Mouse (Mus musculus): ENCODE data around the gene Mdc1. TPM values are rescaled to one million over a fixed set of nuclear protein-coding genes. Genes with fewer than 3 reads are reported as not detected.

Gene Mdc1
- polyA plus RNA-seq, 1 experiment from 2014 or later: 27.2 TPM

DNA sequence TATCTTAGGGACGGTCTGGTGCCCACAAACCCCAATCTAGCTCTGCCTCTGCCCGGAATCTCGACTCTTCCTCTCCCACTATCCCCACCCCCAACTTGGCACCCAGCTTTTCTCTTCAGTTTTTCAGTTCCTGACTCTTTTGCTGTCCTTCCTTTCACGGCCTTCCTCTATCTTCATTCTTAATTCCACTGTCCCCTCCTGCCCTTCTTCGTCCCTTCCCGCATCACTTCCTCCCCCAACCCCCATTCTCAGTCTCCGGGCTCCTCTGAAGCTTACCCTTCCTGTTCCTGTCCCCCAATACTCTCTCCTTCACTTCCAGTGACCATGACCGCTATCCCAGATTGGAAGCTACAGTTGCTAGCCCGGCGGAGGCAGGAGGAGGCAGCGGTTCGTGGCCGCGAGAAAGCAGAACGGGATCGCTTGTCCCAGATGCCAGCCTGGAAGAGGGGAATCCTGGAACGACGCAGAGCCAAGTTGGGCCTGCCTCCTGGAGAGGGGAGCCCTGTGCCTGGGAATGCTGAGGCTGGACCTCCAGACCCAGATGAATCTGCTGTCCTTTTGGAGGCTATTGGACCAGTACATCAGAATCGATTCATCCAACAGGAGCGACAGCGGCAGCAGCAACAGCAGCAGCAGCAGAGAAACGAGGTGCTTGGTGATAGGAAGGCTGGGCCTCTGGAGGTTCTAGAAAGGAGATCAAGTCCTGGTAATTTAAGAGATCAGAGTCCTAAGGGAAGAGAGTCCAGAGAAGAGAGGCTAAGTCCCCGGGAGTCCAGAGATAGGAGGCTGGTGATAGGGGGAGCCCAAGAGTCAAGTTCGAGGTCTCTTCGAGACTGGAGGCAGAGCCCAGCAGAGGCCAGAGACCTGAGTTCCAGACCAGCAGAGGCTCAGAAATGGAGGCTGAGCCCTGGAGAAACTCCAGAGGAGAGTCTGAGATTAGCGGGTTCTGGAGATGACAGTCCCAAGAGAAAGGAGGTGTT is 25.9 kb downstream of the Mdc1 start:
- Histone ChIP-seq H3K4me2 (ENCODE audit: low read depth, low read length, severe bottlenecking) (peak overlapping the region; percentile 95), H3K36me3 (ENCODE audit: control insufficient read depth, insufficient read depth, low read length) (peaks cover 5% of the 10 kb centered on the region; the same call in 1 of the 2 replicates), H3K9me3 (ENCODE audit: control insufficient read depth, low read length) (peaks cover 2% of the 10 kb centered on the region; the same call in 1 of the 2 replicates), H3K4me3 (ENCODE audit: low read depth, low read length) (peak overlapping the region; percentile 67), H3K27me3 (ENCODE audit: control insufficient read depth, insufficient read depth, low read length) (no peaks in the 10 kb centered on the region), H3K9ac (ENCODE audit: low read length) (peak overlapping the region; percentile 93), H3K27ac (ENCODE audit: low read depth, low read length) (peak overlapping the region; percentile 90), H3K4me1 (replicated peaks; ENCODE audit: control insufficient read depth, insufficient read depth, low read length) (peaks cover 30% of the 10 kb centered on the region)
- no peak for DNase-seq (ENCODE audit: low spot score)
- WGBS: 11% methylated on average over 26 of the region's 26 CpGs
- ATAC-seq (replicated peaks; ENCODE audit: low FRiP score): no peak

DNA sequence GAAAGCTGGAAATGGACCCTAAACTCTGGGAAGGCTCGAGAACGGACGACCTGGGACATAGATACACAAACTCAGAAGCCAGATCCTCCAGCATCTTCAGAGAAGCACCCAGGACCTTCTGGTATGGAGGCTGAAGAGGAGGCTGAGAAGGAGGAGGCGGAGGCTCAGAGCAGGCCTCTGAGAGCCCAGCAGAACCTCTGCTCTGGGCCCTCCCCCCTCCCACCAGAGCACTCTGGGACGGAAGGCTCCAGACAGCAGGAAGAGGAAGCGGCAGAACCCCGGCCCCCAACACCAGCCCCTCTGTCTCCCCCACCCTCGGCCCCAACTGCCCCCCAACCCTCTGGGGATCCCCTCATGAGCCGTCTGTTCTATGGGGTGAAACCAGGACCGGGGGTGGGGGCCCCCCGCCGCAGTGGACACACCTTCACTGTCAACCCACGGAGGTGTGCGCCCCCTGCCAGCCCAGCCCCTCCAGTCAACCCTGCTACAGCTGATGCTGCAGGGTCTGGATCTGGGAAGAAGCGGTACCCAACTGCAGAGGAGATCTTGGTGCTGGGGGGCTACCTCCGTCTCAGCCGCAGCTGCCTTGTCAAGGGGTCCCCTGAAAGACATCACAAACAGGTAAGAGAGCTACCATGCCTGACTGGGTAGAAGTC is 27.0 kb downstream of the Mdc1 start:
- peak overlapping the region; percentile 67 for H3K4me3 ChIP-seq (ENCODE audit: low read depth, low read length)
- no peak for DNase-seq (ENCODE audit: low spot score)
- ATAC-seq (replicated peaks; ENCODE audit: low FRiP score): no peak
- H3K36me3 ChIP-seq (ENCODE audit: control insufficient read depth, insufficient read depth, low read length): peaks cover 5% of the 10 kb centered on the region; the same call in 1 of the 2 replicates
- peaks cover 2% of the 10 kb centered on the region; the same call in 1 of the 2 replicates for H3K9me3 ChIP-seq (ENCODE audit: control insufficient read depth, low read length)
- WGBS: 42% methylated on average over 17 of the region's 17 CpGs
- H3K27me3 ChIP-seq (ENCODE audit: control insufficient read depth, insufficient read depth, low read length): no peaks in the 10 kb centered on the region
- H3K4me2 ChIP-seq (ENCODE audit: low read depth, low read length, severe bottlenecking): peak overlapping the region; percentile 95
- peaks cover 30% of the 10 kb centered on the region for H3K4me1 ChIP-seq (replicated peaks; ENCODE audit: control insufficient read depth, insufficient read depth, low read length)
- 0 out of 2 replicates have a peak overlapping the region, but pooled peaks have one; percentile 26 for H3K27ac ChIP-seq (ENCODE audit: low read depth, low read length)
- H3K9ac ChIP-seq (ENCODE audit: low read length): peak overlapping the region; percentile 93

- Histone ChIP-seq H3K4me1 (replicated peaks; ENCODE audit: control insufficient read depth, insufficient read depth, low read length) (peaks cover 30% of the 10 kb centered on the region), H3K9ac (ENCODE audit: low read length) (peak overlapping the region; percentile 93), H3K4me2 (ENCODE audit: low read depth, low read length, severe bottlenecking) (peak overlapping the region; percentile 95), H3K9me3 (ENCODE audit: control insufficient read depth, low read length) (peaks cover 2% of the 10 kb centered on the region; the same call in 1 of the 2 replicates), H3K27me3 (ENCODE audit: control insufficient read depth, insufficient read depth, low read length) (no peaks in the 10 kb centered on the region), H3K36me3 (ENCODE audit: control insufficient read depth, insufficient read depth, low read length) (peaks cover 5% of the 10 kb centered on the region; the same call in 1 of the 2 replicates), H3K4me3 (ENCODE audit: low read depth, low read length) (peak overlapping the region; percentile 67), H3K27ac (ENCODE audit: low read depth, low read length) (peak overlapping the region; percentile 25; the same call in 1 of the 2 replicates)
- WGBS: 8% methylated on average over 7 of the region's 7 CpGs
- no peak for DNase-seq (ENCODE audit: low spot score)
- ATAC-seq (replicated peaks; ENCODE audit: low FRiP score): no peak
Observed at GRCm38 (mm10) chr17:35868961-35869345, 27.6 kb downstream of the Mdc1 start.

DNA sequence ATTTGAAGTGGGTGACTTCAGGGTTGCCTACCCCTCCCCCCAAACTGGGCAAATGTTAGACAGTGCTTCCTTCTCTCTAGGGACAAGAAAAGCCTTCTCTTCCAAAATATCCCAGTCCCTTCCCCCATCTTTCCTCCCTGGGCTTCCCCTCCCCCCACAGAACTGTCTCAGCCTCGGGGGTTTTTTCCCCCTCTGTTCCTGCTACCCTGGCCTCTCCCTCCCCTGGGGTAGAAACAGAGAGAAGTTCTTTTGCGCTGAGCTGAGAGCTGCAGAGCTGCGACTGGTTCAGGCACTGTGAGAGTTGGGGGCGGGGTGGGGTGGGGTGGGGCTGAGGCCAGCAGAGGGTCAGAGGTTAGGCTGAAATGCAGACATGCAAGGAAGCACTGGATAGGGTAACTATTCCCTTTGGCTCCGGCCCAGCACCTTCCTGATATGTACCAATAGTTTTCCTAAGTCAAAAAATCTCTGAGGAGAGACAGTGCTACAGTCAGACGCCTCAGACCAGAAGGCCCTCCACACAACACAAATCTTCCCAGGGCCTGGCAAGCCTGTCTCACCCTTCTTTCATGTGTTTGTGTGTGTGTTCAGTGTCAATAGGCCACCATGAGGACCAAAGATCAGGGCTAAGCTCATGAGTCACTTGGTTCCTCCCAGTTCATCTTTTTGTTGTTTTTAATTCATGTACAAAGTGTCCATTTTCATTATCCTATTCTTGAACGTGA is 28.2 kb downstream of the Mdc1 start:
- peak overlapping the region; percentile 67 for H3K4me3 ChIP-seq (ENCODE audit: low read depth, low read length)
- peak overlapping the region; percentile 95 for H3K4me2 ChIP-seq (ENCODE audit: low read depth, low read length, severe bottlenecking)
- DNase-seq (ENCODE audit: low spot score): peak; percentile 61
- H3K27ac ChIP-seq (ENCODE audit: low read depth, low read length): peak overlapping the region; percentile 53; the same call in 1 of the 2 replicates
- H3K36me3 ChIP-seq (ENCODE audit: control insufficient read depth, insufficient read depth, low read length): peaks cover 5% of the 10 kb centered on the region; the same call in 1 of the 2 replicates
- peaks cover 2% of the 10 kb centered on the region; the same call in 1 of the 2 replicates for H3K9me3 ChIP-seq (ENCODE audit: control insufficient read depth, low read length)
- peaks cover 27% of the 10 kb centered on the region for H3K4me1 ChIP-seq (replicated peaks; ENCODE audit: control insufficient read depth, insufficient read depth, low read length)
- peak overlapping the region; percentile 93 for H3K9ac ChIP-seq (ENCODE audit: low read length)
- no peaks in the 10 kb centered on the region for H3K27me3 ChIP-seq (ENCODE audit: control insufficient read depth, insufficient read depth, low read length)
- no peak for ATAC-seq (replicated peaks; ENCODE audit: low FRiP score)
- 7% methylated on average over 7 of the region's 7 CpGs for WGBS

DNA sequence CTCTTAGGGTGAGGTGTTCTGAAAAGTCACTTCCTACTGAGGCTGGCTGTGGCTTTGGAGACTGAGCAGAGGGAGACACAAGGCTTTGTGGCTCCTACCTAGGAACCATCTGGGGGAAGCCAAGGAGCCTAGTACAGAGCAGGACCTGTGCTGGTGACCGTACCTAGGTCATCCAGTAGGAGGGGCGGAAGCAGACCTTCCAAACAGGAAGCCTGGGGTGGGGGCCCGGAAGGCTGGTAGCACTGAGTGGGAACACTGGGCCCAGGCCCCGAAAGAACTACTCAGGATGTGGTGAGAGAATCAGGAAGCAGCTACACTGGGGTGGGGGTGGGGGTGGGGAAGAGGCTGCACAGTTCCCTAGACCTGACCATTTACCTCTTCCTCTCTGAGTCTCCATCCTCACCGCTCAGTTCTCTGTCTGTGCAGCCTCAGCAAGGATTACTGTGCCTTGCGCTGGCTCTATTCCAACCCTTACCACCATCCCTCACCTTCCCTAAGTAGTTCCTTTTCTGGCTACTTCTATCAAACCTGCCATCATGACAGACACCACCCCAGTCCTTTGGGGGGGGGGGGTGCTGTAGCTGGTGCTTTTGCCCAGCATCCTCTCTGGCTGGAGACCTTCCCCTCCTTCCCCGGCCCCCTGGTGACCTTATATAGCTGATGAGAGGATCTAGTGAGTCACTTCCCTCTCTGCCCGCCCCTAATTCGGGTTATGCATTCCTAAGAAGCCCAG is 29.0 kb downstream of the Mdc1 start:
- peaks cover 22% of the 10 kb centered on the region for H3K4me1 ChIP-seq (replicated peaks; ENCODE audit: control insufficient read depth, insufficient read depth, low read length)
- 0 out of 2 replicates have a peak overlapping the region, but pooled peaks have one; percentile 6 for H3K27ac ChIP-seq (ENCODE audit: low read depth, low read length)
- ATAC-seq (replicated peaks; ENCODE audit: low FRiP score): no peak

GRCm38 (mm10) chr17:35870884-35871696 is 29.8 kb downstream of the Mdc1 start:
- 0 out of 2 replicates have a peak overlapping the region, but pooled peaks have one; percentile 6 for H3K27ac ChIP-seq (ENCODE audit: low read depth, low read length)

More for the DNA sequence above, 29.0 kb downstream of the Mdc1 start:
- Histone ChIP-seq H3K9ac (ENCODE audit: low read length) (peak overlapping the region; percentile 93; the same call in 1 of the 2 replicates), H3K4me2 (ENCODE audit: low read depth, low read length, severe bottlenecking) (peak overlapping the region; percentile 95), H3K27me3 (ENCODE audit: control insufficient read depth, insufficient read depth, low read length) (no peaks in the 10 kb centered on the region), H3K36me3 (ENCODE audit: control insufficient read depth, insufficient read depth, low read length) (peaks cover 8% of the 10 kb centered on the region; the same call in 1 of the 2 replicates), H3K4me3 (ENCODE audit: low read depth, low read length) (peak overlapping the region; percentile 67), H3K9me3 (ENCODE audit: control insufficient read depth, low read length) (peaks cover 2% of the 10 kb centered on the region; the same call in 1 of the 2 replicates)
- WGBS: 71% methylated on average over 9 of the region's 9 CpGs
- DNase-seq (ENCODE audit: low spot score): no peak

More at GRCm38 (mm10) chr17:35870884-35871696, 29.8 kb downstream of the Mdc1 start:
- Histone ChIP-seq H3K4me2 (ENCODE audit: low read depth, low read length, severe bottlenecking) (peak overlapping the region; percentile 95; the same call in 1 of the 2 replicates), H3K9me3 (ENCODE audit: control insufficient read depth, low read length) (peaks cover 2% of the 10 kb centered on the region; the same call in 1 of the 2 replicates), H3K4me3 (ENCODE audit: low read depth, low read length) (no peak overlapping the region), H3K4me1 (replicated peaks; ENCODE audit: control insufficient read depth, insufficient read depth, low read length) (peaks cover 22% of the 10 kb centered on the region), H3K27me3 (ENCODE audit: control insufficient read depth, insufficient read depth, low read length) (no peaks in the 10 kb centered on the region), H3K9ac (ENCODE audit: low read length) (no peak overlapping the region), H3K36me3 (ENCODE audit: control insufficient read depth, insufficient read depth, low read length) (peaks cover 8% of the 10 kb centered on the region; the same call in 1 of the 2 replicates)
- no peak for ATAC-seq (replicated peaks; ENCODE audit: low FRiP score)
- DNase-seq (ENCODE audit: low spot score): peak; percentile 66
- 88% methylated on average over 8 of the region's 8 CpGs for WGBS

Data from forebrain, embryonic 11.5 days (tissue).